Mouse (Mus musculus) inflammation-experienced regulatory T-cells (primary cell): ENCODE measurements around the gene Mcf2. TPM values are rescaled to one million over a fixed set of nuclear protein-coding genes. Genes with fewer than 3 reads are reported as not detected.

ENCODE experiments used
- polyA plus RNA-seq, 2 experiments: library from polyadenylated mRNA; unstranded; fragments of 100-300 nt; shearing (Covaris generic); gene quantifications; one replicate each; pipeline ENCODE4 v1.2.1; 2017

The Mcf2 gene
- not detected for polyA plus RNA-seq

GRCm38 (mm10) chrX:60178744-60179458 lies at the start of gene Mcf2:
Gene Mcf2, minus strand, starts transcription at chrX:60179089.

Other genes with a start within 250 kb of the Mcf2 start
- not detected for gene F9, start 179.6 kb downstream of the Mcf2 start, polyA plus RNA-seq